Mouse (Mus musculus) MEL (cell line): ENCODE data around the gene Gm8978.
"Not testable (repeated sequence)": the region's sequence is repeated elsewhere in the genome, so short reads cannot be mapped to it uniquely, and the experiment has no call there.

Experiments used
- CTCF ChIP-seq, 3 experiments: IDR thresholded peaks in 2 of 3; conservative IDR thresholded peaks in 1 of 3; 2 replicates each; pipeline ENCODE4 v1.5.1; 2011 to 2012; ENCODE audit warnings: low read length in 3 of 3, low read depth in 2 of 3, mild to moderate bottlenecking in 2 of 3, improper control_type of control experiment in 1 of 3, inconsistent platforms in 1 of 3, mixed read lengths in 1 of 3, moderate library complexity in 1 of 3; ENCODE audit not compliant: control insufficient read depth in 1 of 3, insufficient read depth in 1 of 3, poor library complexity in 1 of 3, severe bottlenecking in 1 of 3
- EP300 ChIP-seq, 2 experiments: IDR thresholded peaks; 2 replicates each; pipeline ENCODE4 v1.6.1; 2011; ENCODE audit warnings: improper control_type of control experiment in 2 of 2, low read length in 2 of 2, low read depth in 1 of 2, mild to moderate bottlenecking in 1 of 2
- HCFC1 ChIP-seq: IDR thresholded peaks from 2 replicates; pipeline ENCODE4 v1.6.1; 2012; ENCODE audit warnings: low read depth, mild to moderate bottlenecking, inconsistent platforms, low read length, improper control_type of control experiment, moderate library complexity
- MAX ChIP-seq: IDR thresholded peaks from 2 replicates; pipeline ENCODE4 v1.6.1; 2011; ENCODE audit warnings: low read length, improper control_type of control experiment
- MAZ ChIP-seq: IDR thresholded peaks from 2 replicates; pipeline ENCODE4 v1.6.1; 2012; ENCODE audit warnings: low read depth, mild to moderate bottlenecking, inconsistent platforms, low read length, improper control_type of control experiment
- MXI1 ChIP-seq: IDR thresholded peaks from 2 replicates; pipeline ENCODE4 v1.6.1; 2011; ENCODE audit warnings: mild to moderate bottlenecking, low read depth, low read length, improper control_type of control experiment
- POLR2A ChIP-seq, 2 experiments: IDR thresholded peaks; 2 replicates each; pipeline ENCODE4 v1.6.1; 2011 to 2012; ENCODE audit warnings: low read length in 2 of 2, mild to moderate bottlenecking in 2 of 2, control low read depth in 1 of 2, improper control_type of control experiment in 1 of 2, low read depth in 1 of 2, moderate library complexity in 1 of 2; ENCODE audit not compliant: control insufficient read depth in 1 of 2, insufficient read depth in 1 of 2, poor library complexity in 1 of 2
- RAD21 ChIP-seq: IDR thresholded peaks from 2 replicates; pipeline ENCODE4 v1.6.1; 2011; ENCODE audit warnings: mild to moderate bottlenecking, low read depth, low read length, improper control_type of control experiment
- TAL1 ChIP-seq: IDR thresholded peaks from 2 replicates; pipeline ENCODE4 v1.6.1; 2012; ENCODE audit warnings: mild to moderate bottlenecking, inconsistent platforms, low read length, moderate library complexity, mixed read lengths
- USF1 ChIP-seq: IDR thresholded peaks from 2 replicates; pipeline ENCODE4 v1.6.1; 2014; ENCODE audit warnings: low read depth, mild to moderate bottlenecking, inconsistent platforms, low read length, improper control_type of control experiment, moderate library complexity
- USF2 ChIP-seq, 2 experiments: IDR thresholded peaks; 2 replicates each; pipeline ENCODE4 v1.6.1; 2011 to 2012; ENCODE audit warnings: improper control_type of control experiment in 2 of 2, low read length in 2 of 2, borderline replicate concordance in 1 of 2, inconsistent platforms in 1 of 2, low read depth in 1 of 2, mild to moderate bottlenecking in 1 of 2; ENCODE audit not compliant: insufficient read depth in 1 of 2
- ZC3H11A ChIP-seq: IDR thresholded peaks from 2 replicates; pipeline ENCODE4 v1.6.1; 2012; ENCODE audit warnings: low read depth, mild to moderate bottlenecking, inconsistent platforms, low read length, improper control_type of control experiment
- ZNF384 ChIP-seq: IDR thresholded peaks from 2 replicates; pipeline ENCODE4 v1.6.1; 2012; ENCODE audit warnings: low read depth, mild to moderate bottlenecking, inconsistent platforms, low read length, improper control_type of control experiment

DNA sequence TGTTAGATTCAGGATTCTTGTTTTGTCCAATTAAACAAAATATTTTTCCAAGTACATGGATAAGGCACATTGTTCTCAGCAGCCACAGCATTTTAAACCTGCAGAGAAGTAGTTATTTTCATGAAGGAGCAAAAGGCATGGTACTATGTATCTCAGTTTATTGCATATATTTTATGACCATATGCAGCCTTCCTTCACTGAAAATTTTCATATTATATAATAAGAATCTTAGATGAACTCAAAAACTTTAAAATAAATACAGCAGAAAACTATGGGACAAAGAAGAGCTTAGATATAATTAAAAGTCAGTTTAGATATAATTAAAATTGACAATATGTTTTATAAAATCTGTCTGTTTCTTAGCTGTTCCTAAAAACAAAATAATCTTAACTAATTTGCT, at the start of gene Gm8978:
- not testable (repeated sequence) for TF ChIP-seq USF1; MXI1; EP300 (IDR thresholded peaks at IDR 0.05; ENCODE audit: low read depth in 1 of 2, low read length in 2 of 2); MAZ; CTCF (IDR thresholded peaks at IDR 0.05 in 2 of 3, conservative IDR thresholded peaks at IDR 0.05 in 1 of 3; ENCODE audit: control insufficient read depth in 1 of 3, insufficient read depth in 1 of 3, low read depth in 2 of 3, low read length in 3 of 3, poor library complexity in 1 of 3, severe bottlenecking in 1 of 3); TAL1; HCFC1; POLR2A (IDR thresholded peaks at IDR 0.05; ENCODE audit: control insufficient read depth in 1 of 2, insufficient read depth in 1 of 2, low read depth in 1 of 2, low read length in 2 of 2, poor library complexity in 1 of 2); ZNF384; USF2 (IDR thresholded peaks at IDR 0.05; ENCODE audit: borderline replicate concordance in 1 of 2, insufficient read depth in 1 of 2, low read depth in 1 of 2, low read length in 2 of 2); ZC3H11A; RAD21; MAX
